Mouse (Mus musculus): ENCODE measurements around the gene Def6.

DNA sequence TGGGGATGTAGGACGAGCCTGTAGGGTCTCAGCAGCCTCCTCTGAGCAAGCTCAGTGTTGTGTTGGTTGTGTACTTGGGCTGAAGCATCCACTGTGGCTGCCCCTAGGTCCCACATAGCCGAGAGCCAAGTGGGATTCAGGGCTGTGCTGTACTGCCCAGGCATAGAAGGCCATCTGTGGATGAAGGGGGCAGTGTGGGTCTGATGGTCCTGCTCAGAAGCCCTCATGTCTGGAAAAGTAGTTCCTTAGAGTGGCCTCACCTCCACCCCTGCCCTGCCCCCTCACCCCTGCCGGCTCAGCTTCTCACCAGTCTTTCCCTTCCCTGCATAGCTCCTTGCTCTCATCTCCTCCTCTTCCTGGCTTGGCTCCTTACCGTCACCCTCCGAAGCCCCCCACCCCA is 48.1 kb downstream of the Def6 start:
- TF ChIP-seq CTCF (conservative IDR thresholded peaks at IDR 0.05; ENCODE audit: low read length) (no peak), NANOG (IDR thresholded peaks at IDR 0.05; ENCODE audit: borderline replicate concordance, low read length) (no peak)
